Mouse (Mus musculus): Measurements from ENCODE around the gene Itpripl1.
"Not testable (repeated sequence)": the region's sequence is repeated elsewhere in the genome, so short reads cannot be mapped to it uniquely, and the experiment has no call there.

Itpripl1 gene

GRCm38 (mm10) chr2:127143158-127144063 is at the start of gene Itpripl1:
Gene Itpripl1, minus strand, starts transcription at chr2:127143442.
- no peak for DNase-seq (ENCODE audit: extremely low spot score, low read depth, low spot score)

GRCm38 (mm10) chr2:127189574-127189973 is 46.3 kb upstream of the Itpripl1 start:
- DNase-seq (ENCODE audit: extremely low spot score, low read depth, low spot score) = no peak

- DNase-seq (ENCODE audit: extremely low spot score, low read depth, low spot score) = peak; percentile 44
These were observed 39.5 kb upstream of the Itpripl1 start for GRCm38 (mm10) chr2:127182598-127183381.

GRCm38 (mm10) chr2:127166261-127166660 is 23.0 kb upstream of the Itpripl1 start:
- DNase-seq (ENCODE audit: extremely low spot score, low read depth, low spot score) = not testable (repeated sequence)

- DNase-seq (ENCODE audit: extremely low spot score, low read depth, low spot score) = no peak
These were observed 22.4 kb upstream of the Itpripl1 start for GRCm38 (mm10) chr2:127165675-127166074.

GRCm38 (mm10) chr2:127145699-127146098 is 2.5 kb upstream of the Itpripl1 start:
- DNase-seq (ENCODE audit: extremely low spot score, low read depth, low spot score) = no peak

- no peak for DNase-seq (ENCODE audit: extremely low spot score, low read depth, low spot score)
These were observed 575 bp downstream of the Itpripl1 start for GRCm38 (mm10) chr2:127142577-127143157.

GRCm38 (mm10) chr2:127142031-127142430 is 1.2 kb downstream of the Itpripl1 start:
- DNase-seq (ENCODE audit: extremely low spot score, low read depth, low spot score) = no peak

GRCm38 (mm10) chr2:127140011-127140410 is 3.2 kb downstream of the Itpripl1 start:
- no peak for DNase-seq (ENCODE audit: extremely low spot score, low read depth, low spot score)

- DNase-seq (ENCODE audit: extremely low spot score, low read depth, low spot score) = no peak
These were observed 3.6 kb downstream of the Itpripl1 start for GRCm38 (mm10) chr2:127139605-127140004.

- no peak for DNase-seq (ENCODE audit: extremely low spot score, low read depth, low spot score)
These were observed 4.1 kb downstream of the Itpripl1 start for GRCm38 (mm10) chr2:127139094-127139493.

GRCm38 (mm10) chr2:127138449-127138848 is 4.8 kb downstream of the Itpripl1 start:
- DNase-seq (ENCODE audit: extremely low spot score, low read depth, low spot score) = no peak

- DNase-seq (ENCODE audit: extremely low spot score, low read depth, low spot score) = no peak
These were observed 5.3 kb downstream of the Itpripl1 start for GRCm38 (mm10) chr2:127137838-127138420.

GRCm38 (mm10) chr2:127136979-127137378 is 6.3 kb downstream of the Itpripl1 start:
- no peak for DNase-seq (ENCODE audit: extremely low spot score, low read depth, low spot score)

GRCm38 (mm10) chr2:127135255-127135654 is 8.0 kb downstream of the Itpripl1 start:
- DNase-seq (ENCODE audit: extremely low spot score, low read depth, low spot score) = not testable (repeated sequence)

- peak; percentile 71 for DNase-seq (ENCODE audit: extremely low spot score, low read depth, low spot score)
These were observed 9.4 kb downstream of the Itpripl1 start, which contains the start of gene Ncaph for GRCm38 (mm10) chr2:127133621-127134461. Gene Ncaph, minus strand, starts transcription at chr2:127133954.

- no peak for DNase-seq (ENCODE audit: extremely low spot score, low read depth, low spot score)
These were observed 11.9 kb downstream of the Itpripl1 start for GRCm38 (mm10) chr2:127131353-127131752.

GRCm38 (mm10) chr2:127128926-127129325 is 14.3 kb downstream of the Itpripl1 start:
- DNase-seq (ENCODE audit: extremely low spot score, low read depth, low spot score) = no peak

- DNase-seq (ENCODE audit: extremely low spot score, low read depth, low spot score) = no peak
These were observed 21.5 kb downstream of the Itpripl1 start for GRCm38 (mm10) chr2:127121591-127122235.

GRCm38 (mm10) chr2:127108986-127109385 is 34.3 kb downstream of the Itpripl1 start:
- no peak for DNase-seq (ENCODE audit: extremely low spot score, low read depth, low spot score)
